Mouse (Mus musculus) liver, embryonic 14.5 days (tissue): Measurements from ENCODE around the gene Obscn.
A peak's percentile ranks its signal among the peaks of the same experiment; 100 is the strongest.

Experiments
- CTCF ChIP-seq: IDR thresholded peaks from 2 replicates; pipeline ENCODE4 v1.5.1; 2016; ENCODE audit warnings: antibody characterized with exemption, low read depth, control low read depth
- EP300 ChIP-seq: IDR thresholded peaks from 2 replicates; pipeline ENCODE4 v1.6.1; 2016; ENCODE audit warnings: antibody characterized with exemption, low read depth

DNA sequence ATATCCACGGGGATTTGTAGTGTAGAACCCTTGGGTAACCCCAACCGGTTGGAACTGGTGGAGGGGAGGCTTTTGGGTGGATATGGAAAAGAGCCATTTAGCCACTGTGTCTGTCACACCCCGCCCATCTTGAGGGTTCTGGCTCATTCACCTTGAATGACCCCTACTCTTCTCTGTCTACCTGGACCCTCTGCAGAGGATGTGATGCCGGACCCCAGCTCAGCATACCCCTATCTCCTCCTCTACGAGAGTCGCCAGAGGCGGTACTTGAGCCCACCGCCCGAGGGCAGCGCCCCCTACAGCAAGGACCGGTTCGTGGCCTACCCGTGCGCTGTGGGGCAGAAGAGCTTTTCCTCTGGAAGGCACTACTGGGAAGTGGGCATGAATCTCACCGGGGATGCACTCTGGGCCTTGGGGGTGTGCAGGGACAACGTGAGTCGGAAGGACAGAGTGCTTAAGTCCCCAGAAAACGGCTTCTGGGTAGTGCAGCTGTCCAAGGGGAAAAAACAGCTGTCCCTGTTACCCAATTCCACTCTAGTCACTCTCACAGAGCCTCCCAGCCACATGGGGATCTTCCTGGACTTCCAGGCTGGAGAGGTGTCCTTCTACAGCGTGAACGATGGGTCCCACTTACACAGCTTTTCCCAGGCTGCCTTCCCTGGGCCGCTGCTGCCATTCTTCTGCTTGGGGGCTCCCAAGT, 165.2 kb downstream of the Obscn start:
- TF ChIP-seq CTCF (peak; percentile 29; the same call in 1 of the 2 replicates), EP300 (no peak)
